Mouse (Mus musculus) mesoderm, embryonic 11.5 days (tissue): Measurements from ENCODE around the gene Ppp1r36.
"Not testable (repeated sequence)": the region's sequence is repeated elsewhere in the genome, so short reads cannot be mapped to it uniquely, and the experiment has no call there.

Experiments
- DNase-seq: peaks from one replicate; pipeline ENCODE4 v3.0.0-alpha.2; 2012; ENCODE audit warnings: low read depth, low spot score

Gene Ppp1r36

DNA sequence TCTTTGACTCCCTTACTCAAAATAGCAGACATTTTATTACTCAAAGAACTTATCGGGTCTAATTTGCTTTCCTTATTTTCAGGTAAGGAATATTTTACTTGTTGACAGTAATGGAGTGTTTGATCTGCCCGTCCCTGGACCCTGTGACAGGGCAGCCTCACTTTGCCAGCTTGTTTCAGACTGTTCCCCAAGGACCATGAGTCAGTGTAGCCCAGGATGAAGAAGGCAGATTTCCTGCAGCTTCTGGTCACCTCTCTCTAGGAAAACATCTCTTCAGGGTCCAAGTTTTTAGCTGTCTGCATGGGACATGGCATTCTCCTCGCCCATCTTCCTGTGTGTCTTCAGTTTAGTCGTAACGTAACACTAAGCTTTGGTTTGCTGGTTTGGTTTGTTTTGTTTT is 20.1 kb upstream of the Ppp1r36 start:
- DNase-seq, result no peak

GRCm38 (mm10) chr12:76401674-76402073 is 15.7 kb upstream of the Ppp1r36 start:
- no peak for DNase-seq

GRCm38 (mm10) chr12:76402991-76403885 is 14.1 kb upstream of the Ppp1r36 start:
- no peak for DNase-seq

GRCm38 (mm10) chr12:76403886-76404537 is 13.3 kb upstream of the Ppp1r36 start, which contains the start of gene Hspa2:
Gene Hspa2 (plus strand): TSS chr12:76404176.
- DNase-seq, result peak; percentile 99

- no peak for DNase-seq
Observed at GRCm38 (mm10) chr12:76404836-76405182, 12.5 kb upstream of the Ppp1r36 start.

- DNase-seq, result peak; percentile 22
Observed at GRCm38 (mm10) chr12:76405183-76405970, 12.0 kb upstream of the Ppp1r36 start.

DNA sequence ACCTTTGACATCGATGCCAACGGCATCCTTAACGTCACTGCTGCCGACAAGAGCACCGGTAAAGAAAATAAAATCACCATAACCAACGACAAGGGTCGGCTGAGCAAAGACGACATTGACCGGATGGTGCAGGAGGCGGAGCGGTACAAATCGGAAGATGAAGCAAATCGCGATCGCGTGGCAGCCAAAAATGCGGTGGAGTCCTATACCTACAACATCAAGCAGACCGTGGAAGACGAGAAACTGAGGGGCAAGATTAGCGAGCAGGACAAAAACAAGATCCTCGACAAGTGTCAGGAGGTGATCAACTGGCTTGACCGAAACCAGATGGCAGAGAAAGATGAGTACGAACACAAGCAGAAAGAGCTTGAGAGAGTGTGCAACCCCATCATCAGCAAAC is 11.4 kb upstream of the Ppp1r36 start:
- DNase-seq, result peak; percentile 27

DNA sequence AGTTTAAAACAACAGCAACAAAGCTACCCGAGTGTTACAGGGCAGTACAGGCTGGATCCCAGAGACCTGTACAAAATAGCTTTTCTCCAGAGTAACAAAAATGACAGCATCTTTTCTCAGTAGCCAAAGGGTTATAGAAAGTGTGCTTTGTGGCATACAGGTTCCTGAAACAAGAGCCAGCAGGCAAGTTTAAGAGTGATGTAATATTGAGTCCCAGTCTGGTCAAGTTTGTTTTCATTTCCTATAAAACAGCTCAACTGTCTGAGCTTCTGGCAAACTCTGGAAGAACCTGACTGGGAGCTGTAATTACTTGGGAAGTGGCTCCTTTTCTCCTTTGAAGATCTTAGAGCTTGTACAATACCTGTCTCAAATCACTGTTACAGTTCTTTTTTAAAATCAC is 10.2 kb upstream of the Ppp1r36 start:
- no peak for DNase-seq

GRCm38 (mm10) chr12:76409166-76409565 is 8.2 kb upstream of the Ppp1r36 start:
- no peak for DNase-seq

GRCm38 (mm10) chr12:76415383-76416010 is 1.8 kb upstream of the Ppp1r36 start:
- DNase-seq, result no peak

- DNase-seq, result no peak
Observed at GRCm38 (mm10) chr12:76418346-76418745, 1.0 kb downstream of the Ppp1r36 start.

DNA sequence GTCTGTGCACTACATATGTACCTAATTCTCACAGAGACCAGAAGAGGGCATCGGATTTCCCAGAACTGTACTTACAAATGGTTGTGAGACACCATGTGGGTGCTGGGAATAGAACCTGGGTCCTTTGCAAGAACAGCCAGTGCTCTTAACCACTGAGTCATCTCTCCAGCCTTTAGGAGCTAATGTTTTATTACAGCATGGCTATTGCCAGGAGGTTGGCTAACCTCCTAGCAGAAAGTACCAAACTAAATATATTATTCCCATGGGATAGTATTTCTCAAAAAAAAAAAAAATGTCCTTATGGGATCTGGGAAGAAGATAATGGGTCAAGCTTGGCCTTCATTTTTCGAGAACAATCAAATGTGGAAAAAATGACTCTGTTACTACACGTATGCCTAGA is 7.9 kb downstream of the Ppp1r36 start:
- DNase-seq, result no peak

DNA sequence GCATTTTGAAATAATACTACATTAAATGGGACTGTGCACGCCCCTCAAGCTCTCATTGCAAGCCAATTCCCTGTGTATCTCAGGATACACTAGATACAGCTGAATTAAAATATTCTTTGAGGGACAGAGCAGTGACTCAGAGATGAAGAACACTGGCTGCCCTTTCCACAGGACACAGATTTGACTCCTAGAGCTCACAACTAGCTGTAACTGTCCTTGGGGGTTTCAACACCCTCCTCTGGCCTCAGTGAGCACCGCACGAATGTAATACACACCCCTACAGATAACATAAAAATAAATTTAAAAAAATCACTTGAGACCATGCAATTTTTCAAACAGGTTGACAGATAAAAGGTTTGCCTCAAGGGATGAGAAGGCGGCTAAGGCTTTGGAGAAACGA is 10.2 kb downstream of the Ppp1r36 start:
- DNase-seq, result no peak

DNA sequence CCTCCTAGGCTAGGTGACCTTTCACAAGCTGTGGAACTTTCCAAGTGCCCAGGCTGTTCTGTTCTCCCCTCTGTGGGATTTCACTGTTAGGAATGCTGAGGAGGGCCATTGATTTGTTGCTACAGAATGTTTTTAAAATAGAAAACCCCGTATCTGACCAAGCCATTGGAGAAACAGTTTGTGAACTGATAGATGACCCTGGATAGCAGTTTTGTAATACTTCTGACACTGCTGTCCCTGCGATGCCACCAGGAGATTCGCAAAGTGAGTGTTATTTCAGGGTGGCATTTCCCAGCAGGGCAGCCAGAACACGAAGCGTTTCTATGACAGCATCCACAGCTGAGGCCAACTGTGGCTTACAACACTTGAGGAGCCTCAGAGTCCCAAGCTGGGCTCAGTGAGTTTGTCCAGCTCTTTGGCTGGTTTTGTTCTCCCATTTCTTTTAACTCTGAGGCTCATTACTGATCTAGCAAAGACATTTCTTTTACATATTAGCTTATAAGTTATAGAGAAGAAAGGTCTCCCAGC is 13.6 kb downstream of the Ppp1r36 start:
- DNase-seq, result no peak

GRCm38 (mm10) chr12:76431431-76431830 is 14.1 kb downstream of the Ppp1r36 start:
- no peak for DNase-seq

GRCm38 (mm10) chr12:76434111-76434510 is 16.8 kb downstream of the Ppp1r36 start:
- no peak for DNase-seq

DNA sequence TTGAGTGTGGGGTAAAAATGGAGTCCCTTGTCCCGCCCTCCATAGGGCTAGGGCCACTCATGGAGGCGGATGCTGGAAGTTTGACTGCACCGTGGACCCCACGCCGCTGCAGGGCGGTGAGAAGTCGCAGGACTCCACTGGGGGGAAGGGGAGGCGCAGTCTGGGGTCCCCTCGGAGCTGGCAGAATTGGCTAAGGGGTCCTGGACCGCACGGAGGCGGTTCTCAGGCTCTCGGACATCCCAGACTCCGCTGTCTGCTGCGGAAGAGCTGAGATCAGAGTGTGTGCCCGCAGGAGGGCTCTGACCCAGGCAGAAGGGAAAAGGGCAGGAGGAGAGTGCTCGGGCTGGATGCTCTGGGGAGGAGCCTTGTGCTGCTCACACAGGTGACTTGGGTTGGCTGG is 17.7 kb downstream of the Ppp1r36 start:
- DNase-seq, result peak; percentile 28

GRCm38 (mm10) chr12:76435549-76435948 is 18.2 kb downstream of the Ppp1r36 start:
- no peak for DNase-seq

- DNase-seq, result not testable (repeated sequence)
Observed at GRCm38 (mm10) chr12:76443488-76443887, 26.1 kb downstream of the Ppp1r36 start.

- DNase-seq, result no peak
Observed at GRCm38 (mm10) chr12:76444359-76444772, 27.0 kb downstream of the Ppp1r36 start.

DNA sequence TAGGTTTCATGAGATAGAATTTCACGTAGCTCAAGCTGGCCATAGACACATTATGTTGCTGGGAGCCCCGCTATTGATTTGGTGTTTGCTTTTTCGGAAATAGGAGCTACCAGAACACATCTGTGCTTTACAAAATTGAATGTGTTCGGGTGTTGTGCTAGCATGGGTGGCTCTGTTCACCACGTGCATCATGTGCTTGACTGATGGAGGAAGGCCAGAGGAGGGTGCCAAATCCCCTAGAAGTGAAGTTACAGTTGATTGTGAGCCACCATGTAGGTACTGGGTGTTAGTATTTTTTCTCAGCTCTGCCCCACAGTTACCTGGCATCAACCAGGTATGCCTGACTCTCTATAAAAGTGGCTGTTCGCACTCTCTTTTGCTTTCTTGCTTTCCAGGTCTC is 27.5 kb downstream of the Ppp1r36 start:
- DNase-seq, result no peak
